Mouse (Mus musculus) forebrain, embryonic 15.5 days (tissue): ENCODE results near the gene Ugt1a10. TPM values are rescaled to one million over a fixed set of nuclear protein-coding genes. Genes with fewer than 3 reads are reported as not detected.

Experiments
- ATAC-seq: fragments of 200-750 bp; cut with Nextera tagmentation; replicated peaks from 2 replicates; pipeline ENCODE4 v1.8.0; 2017; ENCODE audit warnings: mild to moderate bottlenecking, moderate TSS enrichment, moderate library complexity
- H3K27ac ChIP-seq: fragments of 300-500 bp; sonication (generic); replicated peaks from 2 replicates; pipeline ENCODE4 v1.5.1; 2015; ENCODE audit warnings: mild to moderate bottlenecking, inconsistent platforms
- H3K27me3 ChIP-seq: fragments of 300-500 bp; sonication (generic); 2 replicates; pipeline ENCODE4 v1.6.1; 2015; ENCODE audit warnings: inconsistent platforms
- H3K36me3 ChIP-seq: fragments of 300-500 bp; sonication (generic); 2 replicates; pipeline ENCODE4 v1.6.1; 2015; ENCODE audit warnings: mild to moderate bottlenecking, inconsistent platforms
- H3K4me1 ChIP-seq: fragments of 300-500 bp; sonication (generic); 2 replicates; pipeline ENCODE4 v1.6.1; 2015; ENCODE audit warnings: inconsistent platforms
- H3K4me2 ChIP-seq: fragments of 300-500 bp; sonication (generic); replicated peaks from 2 replicates; pipeline ENCODE4 v1.6.1; 2015; ENCODE audit warnings: mild to moderate bottlenecking, inconsistent platforms
- H3K4me3 ChIP-seq: fragments of 300-500 bp; sonication (generic); 2 replicates; pipeline ENCODE4 v1.5.1; 2015; ENCODE audit warnings: mild to moderate bottlenecking, inconsistent platforms
- H3K9ac ChIP-seq: fragments of 300-500 bp; sonication (generic); replicated peaks from 2 replicates; pipeline ENCODE4 v1.6.1; 2015; ENCODE audit warnings: mild to moderate bottlenecking, inconsistent platforms
- H3K9me3 ChIP-seq: fragments of 300-500 bp; sonication (generic); 2 replicates; pipeline ENCODE4 v1.6.1; 2016; ENCODE audit warnings: inconsistent platforms
- WGBS: fragments of 180-500 bp; shearing (Covaris S2); methylation state at CpG from one replicate; pipeline ENCODE4 v1.1.7; 2015; ENCODE audit warnings: mixed read lengths; 5-methylcytosine and 5-hydroxymethylcytosine counted together
- polyA plus RNA-seq: library from polyadenylated mRNA; unstranded; fragments of >200 nt; fragmentation: Nextera tagmentation; extraction: Ambion mirVana; gene quantifications from 2 replicates; pipeline ENCODE4 v1.2.1, GENCODE M21; 2015

Ugt1a10 gene
- polyA plus RNA-seq, 1 experiment from 2014 or later, result not detected

DNA sequence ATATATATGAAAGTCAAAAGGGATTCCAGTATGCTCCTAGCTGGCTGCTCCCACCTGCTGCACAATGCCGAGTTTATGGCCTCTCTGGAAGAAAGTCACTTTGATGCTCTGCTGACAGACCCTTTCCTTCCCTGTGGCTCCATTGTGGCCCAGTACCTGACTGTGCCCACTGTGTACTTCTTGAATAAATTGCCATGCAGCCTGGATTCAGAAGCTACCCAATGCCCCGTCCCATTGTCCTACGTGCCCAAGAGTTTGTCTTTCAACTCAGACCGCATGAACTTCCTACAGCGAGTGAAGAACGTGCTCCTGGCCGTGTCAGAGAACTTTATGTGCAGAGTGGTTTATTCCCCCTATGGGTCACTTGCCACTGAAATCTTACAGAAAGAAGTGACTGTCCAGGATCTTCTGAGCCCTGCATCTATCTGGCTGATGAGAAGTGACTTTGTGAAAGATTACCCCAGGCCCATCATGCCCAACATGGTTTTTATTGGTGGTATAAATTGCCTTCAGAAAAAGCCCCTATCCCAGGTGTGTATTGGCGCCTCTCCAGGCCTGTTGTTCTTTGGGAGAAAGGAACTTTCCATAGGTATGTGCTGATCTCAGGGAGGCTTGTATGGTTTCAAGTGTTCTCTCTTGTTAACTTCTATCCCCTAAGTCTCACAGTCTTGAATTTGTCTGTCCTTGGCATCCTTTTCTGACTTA, 157.3 kb downstream of the Ugt1a10 start:
- no peak overlapping the region for H3K27ac ChIP-seq
- H3K4me2 ChIP-seq, result no peak overlapping the region
- H3K27me3 ChIP-seq, result no peaks in the 10 kb centered on the region
- H3K4me3 ChIP-seq, result no peak overlapping the region
- H3K36me3 ChIP-seq, result no peaks in the 10 kb centered on the region
- ATAC-seq, result peak; percentile 11; the same call in 1 of the 2 replicates
- peaks cover 58% of the 10 kb centered on the region for H3K9me3 ChIP-seq
- no peak overlapping the region for H3K9ac ChIP-seq
- WGBS, result 62% methylated on average over 8 of the region's 8 CpGs
- no peaks in the 10 kb centered on the region for H3K4me1 ChIP-seq

DNA sequence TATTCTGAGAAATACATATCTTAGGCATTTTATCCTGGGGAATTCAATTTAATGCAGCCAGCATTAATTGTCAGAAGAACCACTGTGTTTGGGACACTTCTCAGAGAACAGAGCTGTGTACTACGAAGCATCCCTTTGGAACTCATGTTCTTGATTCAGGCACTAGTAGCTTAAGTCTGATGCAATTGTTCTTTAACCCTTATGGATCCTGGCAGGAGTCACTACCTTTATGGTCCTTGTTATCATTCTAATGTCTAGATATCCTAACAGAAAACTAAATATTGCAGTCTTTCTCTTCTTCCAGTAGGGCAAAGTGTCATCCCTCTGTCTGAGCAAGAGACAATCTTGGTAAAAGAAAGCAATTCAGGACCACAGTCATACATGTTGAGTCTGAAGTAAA, 157.9 kb downstream of the Ugt1a10 start:
- H3K4me3 ChIP-seq, result no peak overlapping the region
- no peak overlapping the region for H3K4me2 ChIP-seq
- H3K36me3 ChIP-seq, result no peaks in the 10 kb centered on the region
- peaks cover 60% of the 10 kb centered on the region for H3K9me3 ChIP-seq
- H3K27me3 ChIP-seq, result no peaks in the 10 kb centered on the region
- no peaks in the 10 kb centered on the region for H3K4me1 ChIP-seq
- no peak overlapping the region for H3K27ac ChIP-seq
- H3K9ac ChIP-seq, result no peak overlapping the region
- 79% methylated on average over 1 of the region's 1 CpGs for WGBS
- ATAC-seq, result no peak

DNA sequence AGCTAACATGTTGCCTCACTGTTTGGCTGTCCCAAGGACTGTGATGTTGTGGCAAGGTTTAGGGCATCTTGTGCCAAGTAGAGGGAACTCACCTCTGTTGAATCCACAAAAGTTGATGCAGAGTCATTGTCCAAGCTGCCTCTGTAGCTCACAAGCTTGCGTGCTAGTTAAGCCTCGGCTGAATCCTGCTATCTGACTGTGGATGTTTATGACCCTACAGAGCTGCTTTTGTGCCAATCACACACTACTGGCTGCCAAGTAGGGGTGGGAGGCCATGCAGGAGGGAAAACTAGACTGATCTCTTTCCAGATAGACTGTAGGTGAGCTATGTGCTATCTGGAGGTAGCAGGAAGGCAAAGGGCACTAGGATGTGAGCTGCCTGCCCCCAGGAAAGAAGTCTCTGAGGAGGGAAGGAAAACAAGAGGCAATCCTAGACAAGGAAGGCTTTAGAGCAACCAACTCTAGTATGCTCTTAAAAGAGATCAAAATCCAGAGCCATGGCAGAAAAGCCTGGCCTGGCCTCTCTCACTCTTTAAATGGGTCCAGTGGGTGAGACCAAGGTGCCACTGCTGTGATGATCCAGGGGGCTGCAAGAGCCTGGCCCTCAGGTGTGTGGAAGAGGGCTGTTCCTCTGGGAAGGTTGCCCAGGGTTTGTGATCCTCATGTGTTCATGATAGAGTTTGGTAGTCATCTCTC, 158.7 kb downstream of the Ugt1a10 start:
- Histone ChIP-seq H3K4me3 (no peak overlapping the region), H3K4me2 (no peak overlapping the region), H3K27ac (no peak overlapping the region), H3K9me3 (peaks cover 60% of the 10 kb centered on the region), H3K4me1 (no peaks in the 10 kb centered on the region), H3K36me3 (no peaks in the 10 kb centered on the region), H3K27me3 (no peaks in the 10 kb centered on the region), H3K9ac (no peak overlapping the region)
- 0 out of 2 replicates have a peak, but pooled peaks have one; percentile 15 for ATAC-seq
- WGBS, result 84% methylated on average over 2 of the region's 2 CpGs

DNA sequence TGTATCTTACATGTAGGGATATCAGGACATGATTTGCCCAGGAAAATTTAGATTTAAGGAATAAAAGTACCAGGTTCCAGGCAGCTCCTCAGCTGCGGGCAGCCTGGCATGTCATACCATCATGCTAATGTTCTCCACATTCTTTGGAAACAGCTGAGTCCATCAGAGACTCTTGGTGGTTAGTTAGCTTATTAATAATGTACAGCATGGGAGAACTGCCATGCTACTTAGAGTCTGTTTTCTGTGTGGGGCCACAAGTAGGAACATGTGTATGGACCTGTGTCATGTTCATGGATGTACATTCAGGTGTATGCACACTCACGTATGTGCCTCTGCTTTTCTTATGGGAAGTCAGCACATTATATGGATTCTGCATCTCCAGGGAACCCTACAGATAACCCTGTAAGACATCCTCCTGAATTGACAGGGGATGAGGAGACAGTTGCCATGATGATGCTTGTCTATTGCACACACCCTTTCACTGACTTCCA, 159.3 kb downstream of the Ugt1a10 start:
- ATAC-seq, result peak; percentile 12; the same call in 1 of the 2 replicates
- Histone ChIP-seq H3K27me3 (no peaks in the 10 kb centered on the region), H3K4me3 (no peak overlapping the region), H3K4me1 (no peaks in the 10 kb centered on the region), H3K27ac (no peak overlapping the region), H3K9ac (no peak overlapping the region), H3K36me3 (no peaks in the 10 kb centered on the region), H3K4me2 (no peak overlapping the region), H3K9me3 (peaks cover 60% of the 10 kb centered on the region)
- 80% methylated on average over 2 of the region's 2 CpGs for WGBS

DNA sequence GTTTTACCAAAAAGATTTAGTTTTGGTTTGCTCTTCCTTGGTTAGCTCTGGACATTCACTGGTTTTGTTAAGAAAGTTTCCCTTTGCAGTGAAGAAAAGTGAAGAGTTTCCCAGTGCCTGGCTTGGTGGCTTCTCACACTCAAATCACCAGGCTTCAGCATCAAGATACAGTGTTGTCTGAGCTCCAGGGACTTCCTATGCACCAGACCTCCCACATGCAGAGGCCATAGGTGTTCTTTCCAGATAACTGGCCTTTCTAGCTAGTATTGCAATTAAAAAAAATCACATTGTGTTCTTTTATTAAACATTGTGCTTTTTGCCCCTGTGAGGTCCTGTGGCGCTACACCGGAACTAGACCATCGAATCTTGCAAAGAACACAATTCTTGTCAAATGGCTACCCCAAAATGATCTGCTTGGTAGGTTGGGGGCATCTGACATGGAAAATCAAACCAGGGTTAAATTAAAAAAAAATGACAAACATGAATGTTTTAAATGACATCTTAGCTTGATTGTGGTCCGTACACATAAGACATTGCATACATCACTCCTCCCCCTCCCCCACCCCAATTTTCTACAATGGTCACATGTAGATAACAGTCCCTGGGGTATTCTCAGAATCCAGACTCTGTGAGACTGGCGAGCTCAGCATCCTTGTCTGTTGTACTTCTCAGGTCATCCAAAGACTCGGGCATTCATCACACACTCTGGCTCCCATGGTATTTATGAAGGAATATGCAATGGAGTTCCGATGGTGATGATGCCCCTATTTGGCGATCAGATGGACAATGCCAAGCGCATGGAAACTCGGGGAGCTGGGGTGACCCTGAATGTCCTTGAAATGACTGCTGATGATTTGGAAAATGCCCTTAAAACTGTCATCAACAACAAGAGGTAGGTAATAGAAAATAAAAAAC, 160.5 kb downstream of the Ugt1a10 start:
- Histone ChIP-seq H3K27ac (no peak overlapping the region), H3K9ac (no peak overlapping the region), H3K27me3 (no peaks in the 10 kb centered on the region), H3K36me3 (no peaks in the 10 kb centered on the region), H3K4me3 (no peak overlapping the region), H3K9me3 (peaks cover 60% of the 10 kb centered on the region), H3K4me1 (no peaks in the 10 kb centered on the region), H3K4me2 (no peak overlapping the region)
- WGBS, result 69% methylated on average over 10 of the region's 10 CpGs
- no peak for ATAC-seq

- H3K36me3 ChIP-seq, result no peaks in the 10 kb centered on the region
- no peak overlapping the region for H3K27ac ChIP-seq
- H3K9ac ChIP-seq, result no peak overlapping the region
- ATAC-seq, result no peak
- WGBS, result 63% methylated on average over 2 of the region's 2 CpGs
- H3K4me2 ChIP-seq, result no peak overlapping the region
- no peak overlapping the region for H3K4me3 ChIP-seq
- no peaks in the 10 kb centered on the region for H3K27me3 ChIP-seq
- peaks cover 56% of the 10 kb centered on the region for H3K9me3 ChIP-seq
- H3K4me1 ChIP-seq, result no peaks in the 10 kb centered on the region
These were observed 161.4 kb downstream of the Ugt1a10 start for GRCm38 (mm10) chr1:88216551-88216950.

DNA sequence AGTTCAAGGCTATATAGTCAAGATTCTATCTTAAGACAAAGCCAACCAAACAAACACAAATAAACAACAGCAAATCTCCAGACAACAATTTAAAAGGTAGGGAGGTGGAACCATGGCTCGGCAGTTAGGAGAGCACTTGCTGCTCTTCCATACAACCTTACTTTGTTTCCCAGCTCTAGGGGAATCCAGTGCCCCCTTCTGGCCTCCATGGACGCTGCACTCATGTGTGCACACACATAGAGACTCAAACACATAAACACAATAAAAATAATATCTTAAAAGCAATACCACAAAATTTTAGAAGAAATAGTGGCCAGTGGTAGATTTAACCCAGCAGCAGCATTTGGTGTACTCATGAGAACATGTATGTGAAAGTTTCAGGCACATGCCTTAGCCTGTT, 162.0 kb downstream of the Ugt1a10 start:
- H3K9ac ChIP-seq, result no peak overlapping the region
- no peaks in the 10 kb centered on the region for H3K4me1 ChIP-seq
- H3K9me3 ChIP-seq, result peaks cover 51% of the 10 kb centered on the region
- ATAC-seq, result no peak
- H3K4me3 ChIP-seq, result no peak overlapping the region
- WGBS, result 67% methylated on average over 2 of the region's 2 CpGs
- H3K36me3 ChIP-seq, result no peaks in the 10 kb centered on the region
- no peaks in the 10 kb centered on the region for H3K27me3 ChIP-seq
- H3K27ac ChIP-seq, result no peak overlapping the region
- H3K4me2 ChIP-seq, result no peak overlapping the region

DNA sequence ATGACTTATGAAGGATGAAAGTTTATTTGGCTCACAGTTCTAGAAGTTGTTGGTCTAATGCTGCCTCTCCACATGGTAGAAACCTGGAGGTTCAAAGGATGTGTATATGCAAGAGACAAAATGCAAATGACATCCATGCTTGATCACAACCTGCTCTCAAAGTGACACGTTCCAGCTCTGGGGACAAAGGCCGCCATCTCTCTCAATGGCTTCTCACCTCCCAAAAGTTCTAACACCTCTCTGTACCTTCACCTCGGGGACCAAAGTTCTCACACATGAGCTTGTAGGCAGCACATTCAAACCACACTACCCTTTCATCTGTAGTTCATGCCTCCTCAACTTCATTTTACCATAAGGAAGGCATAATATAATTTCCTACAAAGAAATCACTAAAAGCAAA, 162.4 kb downstream of the Ugt1a10 start:
- Histone ChIP-seq H3K4me3 (no peak overlapping the region), H3K9me3 (peaks cover 49% of the 10 kb centered on the region), H3K27me3 (no peaks in the 10 kb centered on the region), H3K27ac (no peak overlapping the region), H3K9ac (no peak overlapping the region), H3K4me1 (no peaks in the 10 kb centered on the region), H3K4me2 (no peak overlapping the region), H3K36me3 (no peaks in the 10 kb centered on the region)
- 45% methylated on average over 3 of the region's 3 CpGs for WGBS
- ATAC-seq, result no peak

DNA sequence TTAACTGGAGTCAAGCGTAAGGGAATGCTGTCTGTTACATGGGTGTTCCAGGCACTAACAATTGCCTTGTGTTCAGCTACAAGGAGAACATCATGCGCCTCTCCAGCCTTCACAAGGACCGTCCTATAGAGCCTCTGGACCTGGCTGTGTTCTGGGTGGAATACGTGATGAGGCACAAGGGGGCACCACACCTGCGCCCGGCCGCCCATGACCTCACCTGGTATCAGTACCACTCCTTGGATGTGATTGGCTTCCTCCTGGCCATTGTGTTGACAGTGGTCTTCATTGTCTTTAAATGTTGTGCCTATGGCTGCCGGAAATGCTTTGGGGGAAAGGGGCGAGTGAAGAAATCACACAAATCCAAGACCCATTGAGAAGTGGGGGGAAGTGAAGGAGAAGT, 162.9 kb downstream of the Ugt1a10 start:
- WGBS, result 77% methylated on average over 9 of the region's 9 CpGs

GRCm38 (mm10) chr1:88218591-88218990, 163.4 kb downstream of the Ugt1a10 start:
- H3K27me3 ChIP-seq, result no peaks in the 10 kb centered on the region
- H3K27ac ChIP-seq, result no peak overlapping the region
- ATAC-seq, result no peak
- H3K4me1 ChIP-seq, result no peaks in the 10 kb centered on the region
- H3K4me3 ChIP-seq, result no peak overlapping the region
- peaks cover 38% of the 10 kb centered on the region for H3K9me3 ChIP-seq
- H3K9ac ChIP-seq, result no peak overlapping the region
- H3K4me2 ChIP-seq, result no peak overlapping the region
- H3K36me3 ChIP-seq, result no peaks in the 10 kb centered on the region
- 52% methylated on average over 4 of the region's 4 CpGs for WGBS

More for the DNA sequence above, 162.9 kb downstream of the Ugt1a10 start:
- H3K9ac ChIP-seq, result no peak overlapping the region
- no peak overlapping the region for H3K4me3 ChIP-seq
- H3K27me3 ChIP-seq, result no peaks in the 10 kb centered on the region
- no peak for ATAC-seq
- H3K4me2 ChIP-seq, result no peak overlapping the region
- H3K9me3 ChIP-seq, result peaks cover 44% of the 10 kb centered on the region
- H3K36me3 ChIP-seq, result no peaks in the 10 kb centered on the region
- no peaks in the 10 kb centered on the region for H3K4me1 ChIP-seq
- H3K27ac ChIP-seq, result no peak overlapping the region

DNA sequence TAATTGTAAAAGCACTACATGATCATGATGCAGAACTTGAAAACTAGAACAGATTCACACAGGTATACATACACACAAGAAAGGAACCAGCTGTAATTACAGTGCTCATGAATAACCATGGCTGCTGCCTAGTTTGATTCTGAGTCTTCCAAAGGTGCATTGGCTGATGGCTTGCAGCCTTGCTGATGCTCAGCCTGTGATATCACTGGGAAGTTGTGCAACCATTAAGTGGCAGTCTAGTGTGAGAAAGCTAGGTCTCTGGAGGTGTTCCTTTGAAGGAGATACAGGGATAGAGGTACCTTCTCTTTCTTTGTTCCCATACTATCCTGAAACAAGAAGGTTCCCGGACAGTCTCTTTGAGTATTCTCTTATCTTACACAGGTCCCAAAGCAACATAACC, 163.9 kb downstream of the Ugt1a10 start:
- no peaks in the 10 kb centered on the region for H3K36me3 ChIP-seq
- H3K9ac ChIP-seq, result no peak overlapping the region
- WGBS, result 20% methylated on average over 1 of the region's 1 CpGs
- no peak overlapping the region for H3K27ac ChIP-seq
- no peaks in the 10 kb centered on the region for H3K27me3 ChIP-seq
- H3K9me3 ChIP-seq, result peaks cover 34% of the 10 kb centered on the region
- H3K4me2 ChIP-seq, result no peak overlapping the region
- no peaks in the 10 kb centered on the region for H3K4me1 ChIP-seq
- no peak overlapping the region for H3K4me3 ChIP-seq
- no peak for ATAC-seq

- Histone ChIP-seq H3K27ac (no peak overlapping the region), H3K4me1 (no peaks in the 10 kb centered on the region), H3K9me3 (peaks cover 24% of the 10 kb centered on the region), H3K4me2 (no peak overlapping the region), H3K36me3 (no peaks in the 10 kb centered on the region), H3K4me3 (no peak overlapping the region), H3K9ac (no peak overlapping the region), H3K27me3 (no peaks in the 10 kb centered on the region)
- ATAC-seq, result no peak
These were observed 165.1 kb downstream of the Ugt1a10 start for GRCm38 (mm10) chr1:88220336-88220735.
